Comparison of ENCODE assay signal across 12 mouse cellular contexts in the genomic region with DNA sequence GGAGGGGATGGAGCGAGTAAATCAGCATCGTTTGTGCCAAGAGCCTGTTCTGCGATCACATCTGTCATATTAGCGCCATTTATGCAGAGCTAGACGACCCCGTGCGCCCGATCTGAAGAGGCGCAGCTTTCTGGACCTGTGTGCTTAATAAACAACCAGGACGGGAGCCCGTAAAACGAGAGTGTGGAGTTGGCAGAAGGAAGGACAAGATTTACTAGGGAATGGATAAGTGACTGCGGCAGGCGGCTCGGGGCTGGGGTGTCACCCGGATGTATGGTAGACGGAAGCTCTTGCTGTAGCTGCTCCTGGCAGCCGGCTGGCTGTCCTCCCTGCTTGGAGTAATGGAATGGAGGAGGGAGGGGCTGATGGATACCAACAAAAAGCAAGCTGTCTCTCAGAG.
DNase-seq lines count a peak whose midpoint lies in the region; ATAC-seq lines count a peak whose summit lies in the region.
"Had no signal": no experiment of that assay in that cellular context is flagged by ENCODE, and none has a peak within 500 bp of the region (broad histone marks: within the 10 kb centered on the region; RNA-seq: fewer than 3 reads in every experiment).

No protein-coding gene starts in this region.

- whole genome bisulfite sequencing in kidney, embryonic 14.5 days: 14% methylated on average over 18 of the region's 18 CpGs
- WGBS in midbrain, embryonic 15.5 days: 53% methylated on average over 18 of the region's 18 CpGs
- 72% methylated on average over 18 of the region's 18 CpGs for WGBS in midbrain, embryonic 10.5 days
- 20% methylated on average over 18 of the region's 18 CpGs for WGBS in intestine, embryonic 16.5 days
- WGBS in stomach, embryonic 16.5 days: 20% methylated on average over 18 of the region's 18 CpGs

- DNase-seq in kidney, postnatal 14 days: no peak
- DNase-seq in midbrain, embryonic 10.5 days (ENCODE audit: low spot score): no peak
- DNase-seq in right cerebral cortex, adult 18-20 months: no peak
- DNase-seq: cerebellum, adult 9-10 months; left cerebral cortex, postnatal 4 days had no signal

- peaks cover 3% of the 10 kb centered on the region; the same call in 1 of the 2 replicates for H3K27me3 ChIP-seq in kidney, embryonic 14.5 days (ENCODE audit: control insufficient read depth, insufficient read depth, low read length)
- H3K27me3 ChIP-seq in midbrain, embryonic 15.5 days (replicated peaks): peaks cover 4% of the 10 kb centered on the region; the same call in 1 of the 2 replicates
- H3K27me3 ChIP-seq in midbrain, embryonic 10.5 days (ENCODE audit: low read depth, poor library complexity, severe bottlenecking): peaks cover 6% of the 10 kb centered on the region; the same call in 1 of the 2 replicates
- H3K27me3 ChIP-seq in intestine, embryonic 16.5 days (replicated peaks; ENCODE audit: control insufficient read depth, insufficient read depth, low read length): no peaks in the 10 kb centered on the region
- no peaks in the 10 kb centered on the region for H3K27me3 ChIP-seq in stomach, embryonic 16.5 days (ENCODE audit: control insufficient read depth, insufficient read depth, low read length)

- peak overlapping the region; percentile 27 for H3K4me2 ChIP-seq in kidney, embryonic 14.5 days (replicated peaks; ENCODE audit: low read depth, low read length)
- H3K4me2 ChIP-seq in midbrain, embryonic 15.5 days: no peak overlapping the region
- H3K4me2 ChIP-seq in intestine, embryonic 16.5 days (ENCODE audit: low read depth, low read length): peak overlapping the region; percentile 26
- H3K4me2 ChIP-seq in stomach, embryonic 16.5 days (ENCODE audit: low read depth, low read length): peak overlapping the region; percentile 44

- H3K9ac ChIP-seq in kidney, embryonic 14.5 days (ENCODE audit: low read depth, low read length): no peak overlapping the region
- H3K9ac ChIP-seq in midbrain, embryonic 15.5 days: no peak overlapping the region
- 0 out of 2 replicates have a peak overlapping the region, but pooled peaks have one; percentile 1 for H3K9ac ChIP-seq in intestine, embryonic 16.5 days (ENCODE audit: low read depth, low read length)
- H3K9ac ChIP-seq in stomach, embryonic 16.5 days (ENCODE audit: low read length): no peak overlapping the region

- ATAC-seq in kidney, embryonic 14.5 days (ENCODE audit: low FRiP score, low TSS enrichment): peak; percentile 75
- ATAC-seq in midbrain, embryonic 15.5 days (replicated peaks): 0 out of 2 replicates have a peak, but pooled peaks have one; percentile 32
- peak; percentile 52 for ATAC-seq in intestine, embryonic 16.5 days
- ATAC-seq in stomach, embryonic 16.5 days (ENCODE audit: insufficient read depth, low FRiP score): no peak
- ATAC-seq in CD4-positive, CD25-positive, alpha-beta regulatory T cell, adult 4 months: no peak
- ATAC-seq: Patski had no signal

- no peaks in the 10 kb centered on the region for H3K9me3 ChIP-seq in kidney, embryonic 14.5 days (ENCODE audit: control insufficient read depth, low read length)
- no peaks in the 10 kb centered on the region for H3K9me3 ChIP-seq in midbrain, embryonic 15.5 days
- H3K9me3 ChIP-seq in midbrain, embryonic 10.5 days (replicated peaks): no peaks in the 10 kb centered on the region; the same call in 1 of the 2 replicates
- H3K9me3 ChIP-seq in intestine, embryonic 16.5 days (ENCODE audit: control insufficient read depth, low read length): no peaks in the 10 kb centered on the region
- no peaks in the 10 kb centered on the region for H3K9me3 ChIP-seq in stomach, embryonic 16.5 days (replicated peaks; ENCODE audit: control insufficient read depth, low read length)
- H3K9me3 ChIP-seq: heart, embryonic 10.5 days had no signal

- peaks cover 11% of the 10 kb centered on the region for H3K4me1 ChIP-seq in kidney, embryonic 14.5 days (ENCODE audit: control insufficient read depth, insufficient read depth, low read length)
- peaks cover 23% of the 10 kb centered on the region for H3K4me1 ChIP-seq in midbrain, embryonic 15.5 days
- peaks cover 20% of the 10 kb centered on the region for H3K4me1 ChIP-seq in midbrain, embryonic 10.5 days
- peaks cover 10% of the 10 kb centered on the region for H3K4me1 ChIP-seq in intestine, embryonic 16.5 days (ENCODE audit: control insufficient read depth, insufficient read depth, low read length)
- H3K4me1 ChIP-seq in stomach, embryonic 16.5 days (ENCODE audit: control insufficient read depth, insufficient read depth, low read length): peaks cover 12% of the 10 kb centered on the region; the same call in 1 of the 2 replicates

- no peak overlapping the region for H3K27ac ChIP-seq in kidney, embryonic 14.5 days (ENCODE audit: low read depth, low read length)
- 0 out of 2 replicates have a peak overlapping the region, but pooled peaks have one; percentile 14 for H3K27ac ChIP-seq in midbrain, embryonic 15.5 days
- H3K27ac ChIP-seq in midbrain, embryonic 10.5 days (replicated peaks): no peak overlapping the region
- H3K27ac ChIP-seq in intestine, embryonic 16.5 days (ENCODE audit: low read length): no peak overlapping the region
- H3K27ac ChIP-seq in stomach, embryonic 16.5 days (ENCODE audit: low read length): no peak overlapping the region
- H3K27ac ChIP-seq: heart, embryonic 10.5 days had no signal

- H3K36me3 ChIP-seq in kidney, embryonic 14.5 days (ENCODE audit: control insufficient read depth, insufficient read depth, low read length): no peaks in the 10 kb centered on the region
- no peaks in the 10 kb centered on the region for H3K36me3 ChIP-seq in midbrain, embryonic 15.5 days (replicated peaks)
- no peaks in the 10 kb centered on the region for H3K36me3 ChIP-seq in midbrain, embryonic 10.5 days
- no peaks in the 10 kb centered on the region for H3K36me3 ChIP-seq in intestine, embryonic 16.5 days (ENCODE audit: control insufficient read depth, insufficient read depth, low read length)
- H3K36me3 ChIP-seq in stomach, embryonic 16.5 days (ENCODE audit: control insufficient read depth, insufficient read depth, low read length): no peaks in the 10 kb centered on the region
- H3K36me3 ChIP-seq: heart, embryonic 10.5 days had no signal

- H3K4me3 ChIP-seq in kidney, embryonic 14.5 days (ENCODE audit: low read length): no peak overlapping the region
- H3K4me3 ChIP-seq in midbrain, embryonic 15.5 days: no peak overlapping the region
- no peak overlapping the region for H3K4me3 ChIP-seq in midbrain, embryonic 10.5 days
- 0 out of 2 replicates have a peak overlapping the region, but pooled peaks have one; percentile 12 for H3K4me3 ChIP-seq in intestine, embryonic 16.5 days (ENCODE audit: low read length)
- H3K4me3 ChIP-seq in stomach, embryonic 16.5 days (replicated peaks; ENCODE audit: low read length): 0 out of 2 replicates have a peak overlapping the region, but pooled peaks have one; percentile 3
- H3K4me3 ChIP-seq: heart, embryonic 10.5 days had no signal

Comparison
In these comparisons a context has a peak if more than half of its experiments do, and no peak if none do; other contexts are left out.
1. ATAC-seq: peak in kidney, embryonic 14.5 days (single experiment), midbrain, embryonic 15.5 days (single experiment) and intestine, embryonic 16.5 days (single experiment); none in stomach, embryonic 16.5 days (single experiment) and CD4-positive, CD25-positive, alpha-beta regulatory T cell, adult 4 months (single experiment).
2. H3K4me3 ChIP-seq: peak in intestine, embryonic 16.5 days (single experiment) and stomach, embryonic 16.5 days (single experiment); none in kidney, embryonic 14.5 days (single experiment), midbrain, embryonic 15.5 days (single experiment) and midbrain, embryonic 10.5 days (single experiment).